Mouse (Mus musculus): ENCODE results near the gene Fam163a.

Fam163a gene

GRCm38 (mm10) chr1:156201069-156201468, 3.8 kb downstream of the Fam163a start:
- no peak for DNase-seq (ENCODE audit: extremely low spot score)

- no peak for DNase-seq (ENCODE audit: extremely low spot score)
Measured at GRCm38 (mm10) chr1:156197588-156197987, 7.2 kb downstream of the Fam163a start.

- no peak for DNase-seq (ENCODE audit: extremely low spot score)
Measured at GRCm38 (mm10) chr1:156193292-156193691, 11.5 kb downstream of the Fam163a start.

- DNase-seq (ENCODE audit: extremely low spot score): no peak
Measured at GRCm38 (mm10) chr1:156192853-156193252, 12.0 kb downstream of the Fam163a start.

DNA sequence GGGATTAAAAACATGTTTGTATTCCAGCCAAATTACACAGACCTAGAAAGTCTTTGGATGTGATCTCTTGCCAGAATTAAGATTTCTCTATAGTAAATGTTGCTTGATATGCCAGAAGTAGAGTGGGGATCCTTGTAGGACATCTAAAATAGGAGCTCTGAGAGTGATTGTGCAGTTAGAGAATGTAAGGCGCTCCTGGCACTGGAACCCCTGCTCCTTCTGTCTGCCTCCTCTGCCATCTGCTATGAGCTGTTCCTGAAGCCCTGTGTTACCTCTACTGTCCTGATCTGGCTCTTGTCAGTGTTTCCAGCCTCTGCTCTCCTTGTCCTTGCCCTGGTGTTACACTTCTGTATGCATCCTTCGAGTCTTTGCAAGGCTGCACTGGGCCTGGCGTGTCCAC, 18.2 kb downstream of the Fam163a start:
- no peak for DNase-seq (ENCODE audit: extremely low spot score)

- peak; percentile 28 for DNase-seq (ENCODE audit: extremely low spot score)
Measured at GRCm38 (mm10) chr1:156184158-156184571, 20.7 kb downstream of the Fam163a start.

DNA sequence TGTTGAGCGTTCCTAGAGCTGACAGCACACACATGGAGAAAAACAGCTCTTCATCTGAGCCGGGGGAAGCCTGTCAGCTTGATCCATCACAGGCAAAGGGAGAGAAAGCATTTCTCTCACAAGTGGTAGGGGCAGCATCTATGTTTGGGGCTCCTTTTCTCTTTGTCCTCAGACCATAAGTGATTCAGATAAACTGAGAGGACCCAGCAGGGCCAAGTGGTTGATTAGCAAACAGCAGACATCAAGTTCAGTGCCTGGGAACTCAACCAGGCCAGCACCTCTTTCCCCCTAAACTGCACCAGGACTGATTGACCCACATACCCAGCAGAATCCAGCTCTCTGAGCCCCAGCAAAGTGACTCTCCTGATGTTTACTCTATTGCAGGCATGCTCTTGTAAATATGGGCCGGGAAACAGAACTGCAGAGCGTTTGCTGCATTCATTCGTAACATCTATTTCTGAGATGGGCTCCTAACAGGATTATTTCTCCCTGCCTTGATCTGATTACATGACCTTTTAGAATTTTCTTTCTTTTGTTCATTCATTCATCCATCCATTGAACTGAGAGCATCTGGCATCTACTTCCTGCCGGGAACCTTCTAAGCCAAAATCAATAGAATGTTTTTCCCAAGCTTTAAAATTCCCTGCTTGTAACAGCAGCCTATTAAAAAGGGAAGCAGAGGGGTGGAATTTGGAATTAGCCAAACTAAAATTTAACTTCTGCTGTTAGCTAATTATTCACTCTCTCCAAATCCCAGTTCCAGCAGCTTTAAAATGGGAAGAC, 21.5 kb downstream of the Fam163a start:
- DNase-seq (ENCODE audit: extremely low spot score): no peak

DNA sequence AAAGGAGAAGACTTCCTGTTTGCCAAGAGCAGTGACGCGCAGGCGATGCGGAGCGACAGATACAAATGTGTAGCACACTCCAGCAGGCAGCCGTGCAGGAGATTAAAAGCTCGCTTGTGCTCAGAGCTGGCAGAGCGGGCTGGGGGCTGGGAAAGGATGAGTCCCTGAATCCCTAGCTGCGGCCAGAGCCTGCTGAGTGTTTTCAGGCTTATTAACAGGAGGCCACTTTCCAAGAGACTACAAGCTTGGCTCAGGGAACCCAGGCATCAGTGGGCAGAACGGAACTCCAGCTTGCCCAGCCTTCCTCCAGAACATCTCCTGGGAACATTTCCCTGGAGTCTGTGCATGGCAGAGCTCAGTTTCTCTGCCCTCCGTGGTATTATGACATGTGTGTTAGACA, 25.0 kb downstream of the Fam163a start:
- DNase-seq (ENCODE audit: extremely low spot score): peak; percentile 20

GRCm38 (mm10) chr1:156168737-156169136, 36.1 kb downstream of the Fam163a start:
- no peak for DNase-seq (ENCODE audit: extremely low spot score)

- DNase-seq (ENCODE audit: extremely low spot score): no peak
Measured at GRCm38 (mm10) chr1:156116770-156117169, 88.1 kb downstream of the Fam163a start.

DNA sequence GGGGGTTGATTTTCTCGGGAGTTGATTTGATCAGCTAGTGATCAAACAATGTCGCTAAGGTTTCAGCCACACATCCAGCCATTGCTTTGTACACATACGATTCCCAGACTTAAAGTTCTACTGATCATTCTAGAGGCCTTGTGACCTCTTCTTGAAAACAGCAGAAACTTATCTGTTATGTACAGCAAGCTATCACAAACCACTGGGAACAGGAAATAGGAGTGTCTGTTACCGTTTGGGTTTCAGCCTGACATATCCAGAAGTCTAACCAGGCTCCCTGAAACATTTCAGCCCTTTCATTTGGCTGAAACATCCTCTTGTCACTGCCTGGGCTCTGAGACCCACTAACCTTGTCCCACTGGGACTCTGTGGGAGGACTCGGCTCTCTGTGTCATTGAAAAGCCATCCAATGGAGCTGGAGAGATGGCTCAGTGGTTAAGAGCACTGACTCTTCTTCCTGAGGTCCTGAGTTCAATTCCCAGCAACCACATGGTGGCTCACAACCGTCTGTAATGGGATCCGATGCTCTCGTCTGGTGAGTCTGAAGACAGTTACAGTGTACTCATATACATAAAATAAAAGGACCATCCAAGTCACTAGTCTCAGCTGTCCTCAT, 90.8 kb downstream of the Fam163a start:
- DNase-seq (ENCODE audit: extremely low spot score): no peak

GRCm38 (mm10) chr1:156112142-156112541, 92.7 kb downstream of the Fam163a start:
- no peak for DNase-seq (ENCODE audit: extremely low spot score)

- no peak for DNase-seq (ENCODE audit: extremely low spot score)
Measured at GRCm38 (mm10) chr1:156111728-156112127, 93.1 kb downstream of the Fam163a start.

DNA sequence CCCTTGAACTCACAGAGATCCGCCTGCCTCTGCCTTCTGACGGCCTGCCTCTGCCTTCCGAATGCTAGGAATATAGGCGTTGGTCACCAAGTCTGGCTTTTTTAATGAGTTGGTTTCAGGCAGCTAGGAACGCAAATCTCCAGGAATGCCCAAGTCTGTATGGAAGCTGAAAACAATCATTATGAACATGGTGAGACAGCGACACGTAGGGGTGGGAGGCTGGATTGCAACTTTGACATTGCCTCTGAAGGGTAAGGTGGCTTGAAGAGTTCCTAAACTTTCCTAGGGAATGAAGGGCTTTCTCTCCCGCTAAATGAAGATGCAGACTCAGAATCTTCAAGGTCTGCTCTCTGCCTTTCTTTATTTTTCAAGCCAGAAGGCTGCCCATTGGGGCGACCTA, 93.7 kb downstream of the Fam163a start:
- no peak for DNase-seq (ENCODE audit: extremely low spot score)

DNA sequence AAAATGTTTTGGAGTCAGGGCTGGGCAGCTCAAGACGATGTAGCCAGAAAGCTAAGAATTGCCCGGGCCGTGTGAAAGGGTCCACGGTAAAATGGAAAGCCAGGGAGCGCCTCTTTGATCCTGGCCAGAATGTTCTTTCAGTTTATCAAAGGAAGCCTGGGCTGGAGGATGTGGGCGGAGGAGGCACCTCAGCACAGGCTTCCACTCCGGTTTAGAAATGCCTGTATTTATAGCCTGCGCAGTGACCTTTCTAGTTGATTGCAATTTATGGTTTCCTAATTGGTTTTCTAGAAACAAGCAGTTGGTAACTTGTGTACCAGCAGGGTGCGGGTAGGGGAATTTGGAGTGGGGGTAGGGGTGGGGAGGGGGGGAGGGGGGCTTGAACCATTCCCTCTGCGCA, 96.4 kb downstream of the Fam163a start:
- no peak for DNase-seq (ENCODE audit: extremely low spot score)

DNA sequence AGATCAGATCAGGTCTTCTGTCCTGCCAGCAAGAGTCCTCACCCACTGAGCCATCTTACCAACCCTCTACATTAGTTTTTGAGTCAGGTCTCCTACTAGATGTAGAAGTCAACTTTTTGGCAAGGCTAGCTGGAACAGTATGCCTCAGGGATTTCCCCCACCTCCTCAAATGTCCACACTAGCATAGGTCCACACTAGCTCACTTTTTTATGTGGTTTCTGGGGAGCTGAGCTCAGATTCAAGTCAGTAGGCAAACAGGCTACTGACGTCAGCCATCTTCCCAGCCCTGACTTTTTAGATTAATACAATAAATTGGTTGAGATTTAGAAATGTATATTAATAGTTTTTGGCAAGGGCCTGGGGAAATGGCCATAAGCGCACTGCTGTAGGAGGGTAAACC, 97.4 kb downstream of the Fam163a start:
- DNase-seq (ENCODE audit: extremely low spot score): no peak

DNA sequence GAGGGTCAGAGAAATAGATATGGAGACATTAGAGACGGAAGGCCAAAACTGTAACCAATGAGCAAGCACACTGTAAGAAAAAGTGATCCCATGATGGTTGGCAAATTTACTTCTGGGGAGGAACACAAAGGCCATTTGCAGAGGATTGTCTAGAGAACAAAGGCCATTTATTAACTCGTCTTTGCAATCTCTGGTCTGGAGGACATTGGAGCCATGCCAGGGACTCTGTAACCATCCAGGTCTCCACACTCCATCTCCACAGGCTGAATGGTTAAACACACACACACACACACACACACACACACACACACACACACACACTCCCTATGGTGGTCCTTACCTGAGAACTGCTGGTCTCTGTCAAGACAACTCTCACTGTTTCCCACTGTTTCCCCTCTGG, 99.4 kb downstream of the Fam163a start:
- no peak for DNase-seq (ENCODE audit: extremely low spot score)

GRCm38 (mm10) chr1:156103763-156104162, 101.1 kb downstream of the Fam163a start:
- DNase-seq (ENCODE audit: extremely low spot score): no peak

GRCm38 (mm10) chr1:156091811-156092210, 113.0 kb downstream of the Fam163a start:
- DNase-seq (ENCODE audit: extremely low spot score): no peak

DNA sequence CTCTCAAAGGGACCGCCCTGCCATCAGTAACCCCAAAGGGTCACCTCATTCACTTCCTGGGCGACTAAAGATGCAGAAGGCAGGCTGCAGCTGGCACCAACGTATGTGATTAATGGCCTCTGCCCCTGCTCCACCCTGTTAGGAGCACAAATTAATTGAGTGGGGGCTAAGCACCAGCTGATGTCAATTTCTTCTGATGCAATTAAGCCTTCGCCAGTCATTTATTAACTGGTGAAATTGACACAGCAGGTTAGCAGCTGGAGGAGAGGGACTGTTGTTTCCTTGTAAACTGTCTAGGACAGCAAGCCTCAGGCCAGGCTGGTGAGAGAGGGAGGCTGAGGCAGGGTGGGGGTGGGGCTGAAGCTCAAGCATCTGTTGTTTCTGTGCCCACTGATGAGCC, 114.8 kb downstream of the Fam163a start:
- DNase-seq (ENCODE audit: extremely low spot score): no peak

DNA sequence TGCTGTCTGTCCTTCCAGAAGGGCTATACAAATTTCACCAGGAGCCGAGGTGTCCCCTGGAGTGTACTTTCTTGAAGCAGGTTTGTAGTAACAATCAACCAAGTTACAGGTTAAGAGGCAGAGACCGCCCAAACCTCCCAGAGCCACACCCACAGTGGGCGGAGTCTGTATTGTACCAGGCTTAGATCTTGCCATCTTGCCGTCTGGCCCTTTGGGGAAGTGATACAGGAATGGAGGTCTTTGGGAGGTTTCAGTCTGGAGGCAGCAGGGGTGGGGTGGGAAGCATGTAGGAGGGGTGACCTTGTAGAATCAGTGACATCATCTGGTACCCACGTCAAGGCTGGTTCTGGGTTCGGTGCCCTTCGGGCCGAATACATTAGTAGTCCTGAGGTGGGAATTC, 115.3 kb downstream of the Fam163a start:
- DNase-seq (ENCODE audit: extremely low spot score): no peak

GRCm38 (mm10) chr1:156087586-156087985, 117.2 kb downstream of the Fam163a start:
- no peak for DNase-seq (ENCODE audit: extremely low spot score)

- DNase-seq (ENCODE audit: extremely low spot score): peak; percentile 53
Measured at GRCm38 (mm10) chr1:156085770-156086169, 119.1 kb downstream of the Fam163a start.

- DNase-seq (ENCODE audit: extremely low spot score): no peak
Measured at GRCm38 (mm10) chr1:156084603-156085002, 120.2 kb downstream of the Fam163a start.
